Mouse (Mus musculus): Measurements from ENCODE around the gene Olfr675. TPM values are rescaled to one million over a fixed set of nuclear protein-coding genes. Genes with fewer than 3 reads are reported as not detected.
A peak's percentile ranks its signal among the peaks of the same experiment; 100 is the strongest.
"Not testable (repeated sequence)": the region's sequence is repeated elsewhere in the genome, so short reads cannot be mapped to it uniquely, and the experiment has no call there.

Olfr675 gene
- polyA plus RNA-seq (2014; fragmentation: Nextera tagmentation; extraction: Ambion mirVana), result not detected in 2 replicates

- Histone ChIP-seq H3K36me3 (replicated peaks; ENCODE audit: control insufficient read depth, insufficient read depth) (no peaks in the 10 kb centered on the region), H3K4me2 (replicated peaks) (no peak within 1 kb of the TSS), H3K27ac (no peak within 1 kb of the TSS), H3K27me3 (ENCODE audit: control insufficient read depth, insufficient read depth, low read length) (no peaks in the 10 kb centered on the region), H3K9ac (no peak within 1 kb of the TSS), H3K4me1 (replicated peaks; ENCODE audit: control insufficient read depth, insufficient read depth, low read length) (no peaks in the 10 kb centered on the region), H3K4me3 (replicated peaks; ENCODE audit: low read length) (no peak within 1 kb of the TSS), H3K9me3 (ENCODE audit: control insufficient read depth, low read length) (no peaks in the 10 kb centered on the region)
- DNase-seq (ENCODE audit: low spot score) (no peak), ATAC-seq (ENCODE audit: low FRiP score) (no peak)
- 77% methylated on average over 1 of the region's 1 CpGs for WGBS
Measured at GRCm38 (mm10) chr7:105028360-105028759, at the start of gene Olfr675. Gene Olfr675 (minus strand): TSS chr7:105028460.

- H3K4me3 ChIP-seq (replicated peaks; ENCODE audit: low read length), result no peak within 1 kb of the TSS
- H3K9me3 ChIP-seq (ENCODE audit: control insufficient read depth, low read length), result no peaks in the 10 kb centered on the region
- H3K27me3 ChIP-seq (ENCODE audit: control insufficient read depth, insufficient read depth, low read length), result no peaks in the 10 kb centered on the region
- no peak for ATAC-seq (ENCODE audit: low FRiP score)
- no peaks in the 10 kb centered on the region for H3K4me1 ChIP-seq (replicated peaks; ENCODE audit: control insufficient read depth, insufficient read depth, low read length)
- no peak for DNase-seq (ENCODE audit: low spot score)
- WGBS, result 100% methylated on average over 1 of the region's 1 CpGs
- no peak within 1 kb of the TSS for H3K9ac ChIP-seq
- H3K36me3 ChIP-seq (replicated peaks; ENCODE audit: control insufficient read depth, insufficient read depth), result no peaks in the 10 kb centered on the region
- no peak within 1 kb of the TSS for H3K27ac ChIP-seq
- H3K4me2 ChIP-seq (replicated peaks), result no peak within 1 kb of the TSS
Measured at GRCm38 (mm10) chr7:105064175-105064574, 35.9 kb upstream of the Olfr675 start, which contains the start of gene Olfr678. Gene Olfr678 (plus strand): TSS chr7:105064475.

- no peaks in the 10 kb centered on the region for H3K4me1 ChIP-seq (replicated peaks; ENCODE audit: control insufficient read depth, insufficient read depth, low read length)
- ATAC-seq (ENCODE audit: low FRiP score) (no peak), DNase-seq (ENCODE audit: low spot score) (no peak)
- H3K36me3 ChIP-seq (replicated peaks; ENCODE audit: control insufficient read depth, insufficient read depth), result no peaks in the 10 kb centered on the region
- no peak overlapping the region for H3K9ac ChIP-seq
- H3K27ac ChIP-seq, result no peak overlapping the region
- H3K27me3 ChIP-seq (ENCODE audit: control insufficient read depth, insufficient read depth, low read length), result no peaks in the 10 kb centered on the region
- no peak overlapping the region for H3K4me2 ChIP-seq (replicated peaks)
- no peaks in the 10 kb centered on the region for H3K9me3 ChIP-seq (ENCODE audit: control insufficient read depth, low read length)
- no peak overlapping the region for H3K4me3 ChIP-seq (replicated peaks; ENCODE audit: low read length)
Measured at GRCm38 (mm10) chr7:105058951-105059350, 30.7 kb upstream of the Olfr675 start.

GRCm38 (mm10) chr7:105033836-105034235, 5.6 kb upstream of the Olfr675 start:
- not testable (repeated sequence) for H3K27me3 ChIP-seq (ENCODE audit: control insufficient read depth, insufficient read depth, low read length)

GRCm38 (mm10) chr7:105032398-105032797, 4.1 kb upstream of the Olfr675 start, which contains the start of gene Olfr676:
Gene Olfr676 (plus strand): TSS chr7:105032698.
- no peak within 1 kb of the TSS for H3K4me2 ChIP-seq (replicated peaks)
- H3K4me1 ChIP-seq (replicated peaks; ENCODE audit: control insufficient read depth, insufficient read depth, low read length), result no peaks in the 10 kb centered on the region
- H3K27ac ChIP-seq, result no peak within 1 kb of the TSS
- no peaks in the 10 kb centered on the region for H3K9me3 ChIP-seq (ENCODE audit: control insufficient read depth, low read length)
- H3K27me3 ChIP-seq (ENCODE audit: control insufficient read depth, insufficient read depth, low read length), result no peaks in the 10 kb centered on the region
- no peak for ATAC-seq (ENCODE audit: low FRiP score)
- H3K9ac ChIP-seq, result no peak within 1 kb of the TSS
- DNase-seq (ENCODE audit: low spot score), result no peak
- no peak within 1 kb of the TSS for H3K4me3 ChIP-seq (replicated peaks; ENCODE audit: low read length)
- H3K36me3 ChIP-seq (replicated peaks; ENCODE audit: control insufficient read depth, insufficient read depth), result no peaks in the 10 kb centered on the region

More at GRCm38 (mm10) chr7:105033836-105034235, 5.6 kb upstream of the Olfr675 start:
- H3K4me2 ChIP-seq (replicated peaks); H3K9ac ChIP-seq; H3K36me3 ChIP-seq (replicated peaks; ENCODE audit: control insufficient read depth, insufficient read depth); H3K27ac ChIP-seq; H3K4me1 ChIP-seq (replicated peaks; ENCODE audit: control insufficient read depth, insufficient read depth, low read length); H3K4me3 ChIP-seq (replicated peaks; ENCODE audit: low read length); ATAC-seq (ENCODE audit: low FRiP score); H3K9me3 ChIP-seq (ENCODE audit: control insufficient read depth, low read length): not testable (repeated sequence)
- 57% methylated on average over 5 of the region's 5 CpGs for WGBS
- DNase-seq (ENCODE audit: low spot score), result peak; percentile 34

- 82% methylated on average over 1 of the region's 1 CpGs for WGBS
- no peaks in the 10 kb centered on the region for H3K9me3 ChIP-seq (ENCODE audit: control insufficient read depth, low read length)
Measured at GRCm38 (mm10) chr7:105022530-105022929, 5.7 kb downstream of the Olfr675 start.

GRCm38 (mm10) chr7:105001929-105002328, 26.3 kb downstream of the Olfr675 start, which contains the start of gene Olfr672:
Gene Olfr672 (minus strand): TSS chr7:105002029.
- H3K27ac ChIP-seq, result no peak within 1 kb of the TSS
- H3K4me3 ChIP-seq (replicated peaks; ENCODE audit: low read length), result no peak within 1 kb of the TSS
- ATAC-seq (ENCODE audit: low FRiP score) (no peak), DNase-seq (ENCODE audit: low spot score) (no peak)
- no peaks in the 10 kb centered on the region for H3K4me1 ChIP-seq (replicated peaks; ENCODE audit: control insufficient read depth, insufficient read depth, low read length)
- H3K36me3 ChIP-seq (replicated peaks; ENCODE audit: control insufficient read depth, insufficient read depth), result no peaks in the 10 kb centered on the region
- H3K27me3 ChIP-seq (ENCODE audit: control insufficient read depth, insufficient read depth, low read length), result no peaks in the 10 kb centered on the region
- H3K9me3 ChIP-seq (ENCODE audit: control insufficient read depth, low read length), result no peaks in the 10 kb centered on the region
- no peak within 1 kb of the TSS for H3K9ac ChIP-seq
- no peak within 1 kb of the TSS for H3K4me2 ChIP-seq (replicated peaks)

More at GRCm38 (mm10) chr7:105022530-105022929, 5.7 kb downstream of the Olfr675 start:
- Histone ChIP-seq H3K4me2 (replicated peaks) (no peak overlapping the region), H3K36me3 (replicated peaks; ENCODE audit: control insufficient read depth, insufficient read depth) (no peaks in the 10 kb centered on the region), H3K9ac (no peak overlapping the region), H3K27ac (no peak overlapping the region), H3K27me3 (ENCODE audit: control insufficient read depth, insufficient read depth, low read length) (no peaks in the 10 kb centered on the region), H3K4me1 (replicated peaks; ENCODE audit: control insufficient read depth, insufficient read depth, low read length) (no peaks in the 10 kb centered on the region), H3K4me3 (replicated peaks; ENCODE audit: low read length) (no peak overlapping the region)
- ATAC-seq (ENCODE audit: low FRiP score), result no peak
- DNase-seq (ENCODE audit: low spot score), result no peak

- Histone ChIP-seq H3K27ac (no peak within 1 kb of the TSS), H3K4me1 (replicated peaks; ENCODE audit: control insufficient read depth, insufficient read depth, low read length) (no peaks in the 10 kb centered on the region), H3K9me3 (ENCODE audit: control insufficient read depth, low read length) (no peaks in the 10 kb centered on the region), H3K4me3 (replicated peaks; ENCODE audit: low read length) (no peak within 1 kb of the TSS), H3K36me3 (replicated peaks; ENCODE audit: control insufficient read depth, insufficient read depth) (no peaks in the 10 kb centered on the region), H3K27me3 (ENCODE audit: control insufficient read depth, insufficient read depth, low read length) (no peaks in the 10 kb centered on the region), H3K9ac (no peak within 1 kb of the TSS), H3K4me2 (replicated peaks) (no peak within 1 kb of the TSS)
- ATAC-seq (ENCODE audit: low FRiP score), result no peak
- 79% methylated on average over 1 of the region's 1 CpGs for WGBS
- no peak for DNase-seq (ENCODE audit: low spot score)
Measured at GRCm38 (mm10) chr7:104979026-104979425, 49.2 kb downstream of the Olfr675 start, which contains the start of gene Olfr671. Gene Olfr671 (minus strand): TSS chr7:104979126.

- not testable (repeated sequence) for DNase-seq (ENCODE audit: low spot score); H3K9ac ChIP-seq; H3K4me1 ChIP-seq (replicated peaks; ENCODE audit: control insufficient read depth, insufficient read depth, low read length); H3K4me2 ChIP-seq (replicated peaks); H3K4me3 ChIP-seq (replicated peaks; ENCODE audit: low read length); H3K27me3 ChIP-seq (ENCODE audit: control insufficient read depth, insufficient read depth, low read length); H3K27ac ChIP-seq; H3K9me3 ChIP-seq (ENCODE audit: control insufficient read depth, low read length); H3K36me3 ChIP-seq (replicated peaks; ENCODE audit: control insufficient read depth, insufficient read depth); ATAC-seq (ENCODE audit: low FRiP score)
- 78% methylated on average over 2 of the region's 2 CpGs for WGBS
Measured at GRCm38 (mm10) chr7:104972507-104972906, 55.8 kb downstream of the Olfr675 start.

All from hindbrain, embryonic 14.5 days (tissue).